Mouse (Mus musculus) embryo, embryonic 11.5 days (tissue): ENCODE data around the gene Gm28038.

Experiments
- DNase-seq: peaks from one replicate; pipeline ENCODE4 v3.0.0-alpha.2; 2012; ENCODE audit warnings: low read depth, low spot score

The Gm28038 gene

DNA sequence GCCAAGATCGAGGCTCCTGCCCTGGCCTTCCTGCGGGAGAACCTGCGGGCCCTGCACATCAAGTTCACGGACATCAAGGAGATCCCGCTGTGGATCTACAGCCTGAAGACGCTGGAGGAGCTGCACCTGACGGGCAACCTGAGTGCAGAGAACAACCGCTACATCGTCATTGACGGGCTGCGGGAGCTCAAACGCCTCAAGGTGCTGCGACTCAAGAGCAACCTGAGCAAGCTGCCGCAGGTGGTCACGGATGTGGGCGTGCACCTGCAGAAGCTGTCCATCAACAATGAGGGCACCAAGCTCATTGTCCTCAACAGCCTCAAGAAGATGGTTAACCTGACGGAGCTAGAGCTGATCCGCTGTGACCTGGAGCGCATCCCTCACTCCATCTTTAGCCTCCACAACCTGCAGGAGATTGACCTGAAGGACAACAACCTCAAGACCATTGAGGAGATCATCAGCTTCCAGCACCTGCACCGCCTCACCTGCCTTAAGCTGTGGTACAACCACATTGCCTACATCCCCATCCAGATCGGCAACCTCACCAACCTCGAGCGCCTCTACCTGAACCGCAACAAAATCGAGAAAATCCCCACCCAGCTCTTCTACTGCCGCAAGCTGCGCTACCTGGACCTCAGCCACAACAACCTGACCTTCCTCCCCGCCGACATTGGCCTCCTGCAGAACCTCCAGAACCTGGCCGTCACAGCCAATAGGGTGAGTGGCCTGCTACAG is 24.1 kb upstream of the Gm28038 start:
- DNase-seq, result no peak

DNA sequence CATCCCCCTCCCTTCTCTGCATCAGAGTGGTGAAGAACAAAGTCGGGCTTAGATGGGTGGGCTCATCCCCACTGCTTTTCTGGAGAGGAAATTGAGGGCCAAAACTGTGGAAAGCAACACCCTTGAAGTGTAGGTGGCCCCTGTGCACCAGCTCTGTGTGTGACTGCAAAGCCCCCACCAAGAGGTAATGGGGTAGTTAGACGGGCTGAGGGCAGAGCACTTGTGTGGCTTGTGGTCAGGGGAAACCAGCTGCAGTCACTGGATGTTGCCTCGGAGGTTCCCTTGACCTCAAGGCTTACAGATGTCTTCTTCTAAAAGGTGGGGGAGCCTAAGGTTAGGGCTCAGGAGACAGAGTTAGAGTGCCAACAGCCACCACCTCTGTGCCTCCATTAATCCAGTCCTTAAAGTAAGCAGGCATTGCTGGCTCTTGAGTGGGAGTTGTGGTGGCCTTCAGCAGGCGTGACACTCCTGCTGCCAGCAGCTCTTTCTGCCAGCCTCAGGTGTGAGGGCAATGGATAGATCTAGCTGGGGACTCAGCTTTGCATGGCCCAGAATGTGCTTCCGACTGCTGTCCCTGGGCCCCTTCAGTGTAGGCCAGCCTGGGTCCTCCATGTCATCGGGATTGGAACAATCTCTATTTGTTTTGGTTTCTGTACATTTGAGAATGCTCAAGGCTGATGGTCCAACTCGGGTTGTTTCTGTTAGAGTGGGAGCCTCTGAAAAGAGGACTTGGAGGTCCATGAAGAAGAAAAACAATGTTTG is 23.0 kb upstream of the Gm28038 start:
- DNase-seq, result no peak

DNA sequence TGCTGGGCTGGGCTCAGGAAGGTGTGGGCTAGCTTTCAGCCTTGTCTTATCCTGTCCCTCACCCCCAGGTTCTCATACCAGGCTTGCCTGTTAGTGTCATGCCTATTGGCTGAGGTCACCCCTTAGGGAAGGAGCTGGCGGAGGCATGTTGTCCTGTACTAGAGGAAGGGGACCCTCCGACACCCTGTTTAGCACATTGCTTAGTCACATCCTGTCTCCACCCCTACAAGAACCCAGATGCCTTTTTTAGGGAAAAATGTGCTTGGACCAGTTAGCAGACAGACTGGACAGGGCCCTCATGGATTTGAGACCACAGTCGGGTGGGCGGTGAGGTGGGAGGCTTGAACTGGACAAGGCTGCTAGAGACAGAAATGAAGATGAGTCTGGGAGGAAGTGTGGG is 22.2 kb upstream of the Gm28038 start:
- no peak for DNase-seq

DNA sequence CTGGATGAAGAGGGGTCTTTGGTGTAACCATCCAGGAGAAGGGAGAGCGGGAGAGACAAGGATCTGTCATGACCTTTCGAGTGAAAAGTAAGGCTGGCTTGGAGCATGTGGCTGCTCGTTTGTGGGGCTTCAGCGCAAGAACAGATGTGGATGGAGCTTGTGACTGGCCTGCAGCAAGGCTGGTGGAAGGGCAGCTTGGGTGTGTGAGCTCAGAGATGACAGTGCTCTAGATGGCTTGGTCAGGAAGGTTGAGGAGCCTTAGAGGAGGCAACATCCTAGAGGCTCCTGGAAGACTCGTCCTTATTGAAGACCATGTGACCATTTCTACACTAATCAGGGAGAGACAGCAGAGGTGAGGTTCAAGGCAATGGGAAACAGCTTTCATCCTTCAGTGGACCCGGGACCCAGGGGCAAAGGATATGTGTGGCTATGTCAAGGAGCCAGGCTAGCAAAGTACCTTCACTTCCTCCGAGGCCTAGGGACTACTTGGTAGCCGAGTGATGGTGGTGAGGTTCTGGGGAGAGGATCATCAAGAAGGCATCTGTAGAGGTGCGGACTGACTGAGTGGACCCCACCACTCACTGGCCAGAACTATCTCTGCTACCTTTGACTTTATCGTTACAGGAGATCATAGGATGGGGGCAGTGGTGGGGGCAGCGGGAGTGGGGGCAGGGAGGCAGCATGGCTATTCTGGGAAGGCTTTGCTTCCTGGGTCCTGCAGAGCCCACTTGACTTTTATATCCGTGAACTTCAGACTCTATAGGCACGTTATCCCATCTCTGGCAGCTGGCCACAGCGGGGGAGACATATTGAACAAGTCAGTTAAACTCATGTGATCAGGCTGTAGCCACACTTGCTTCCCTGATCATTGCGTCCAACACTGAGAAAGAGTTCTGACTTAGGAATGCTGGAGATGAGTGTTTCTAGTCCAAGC is 21.4 kb upstream of the Gm28038 start:
- no peak for DNase-seq

DNA sequence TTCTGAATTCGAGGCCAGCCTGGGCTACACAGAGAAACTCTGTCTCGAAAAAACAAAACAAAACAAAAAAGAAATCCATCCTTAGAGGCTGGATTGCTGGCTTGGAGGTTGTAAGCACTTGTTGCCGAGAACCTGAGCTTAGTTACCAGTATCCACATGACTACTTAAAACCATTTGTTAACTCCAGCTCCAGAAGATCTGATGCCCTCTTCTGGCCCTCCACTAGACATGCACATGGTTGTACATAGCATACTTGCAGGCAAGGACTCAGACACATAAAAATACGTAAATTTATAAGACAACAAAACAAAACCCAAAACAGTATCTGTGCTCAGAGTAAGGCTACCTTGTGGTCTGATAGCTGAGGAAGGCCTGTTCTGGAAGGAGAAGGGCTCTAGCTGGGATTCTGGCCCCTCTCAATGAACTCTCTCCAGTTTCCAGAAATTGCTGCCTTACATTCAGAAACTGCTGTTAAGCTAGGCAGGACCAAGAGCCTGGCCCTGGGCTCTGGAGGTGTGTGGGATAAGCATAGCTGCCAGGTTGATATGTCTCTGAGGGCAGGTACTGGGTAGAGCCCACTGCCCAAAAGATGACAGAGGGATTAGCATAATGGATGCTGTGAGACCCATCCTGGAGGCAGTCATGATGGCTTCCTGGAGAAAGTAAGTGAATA is 19.6 kb upstream of the Gm28038 start:
- no peak for DNase-seq

DNA sequence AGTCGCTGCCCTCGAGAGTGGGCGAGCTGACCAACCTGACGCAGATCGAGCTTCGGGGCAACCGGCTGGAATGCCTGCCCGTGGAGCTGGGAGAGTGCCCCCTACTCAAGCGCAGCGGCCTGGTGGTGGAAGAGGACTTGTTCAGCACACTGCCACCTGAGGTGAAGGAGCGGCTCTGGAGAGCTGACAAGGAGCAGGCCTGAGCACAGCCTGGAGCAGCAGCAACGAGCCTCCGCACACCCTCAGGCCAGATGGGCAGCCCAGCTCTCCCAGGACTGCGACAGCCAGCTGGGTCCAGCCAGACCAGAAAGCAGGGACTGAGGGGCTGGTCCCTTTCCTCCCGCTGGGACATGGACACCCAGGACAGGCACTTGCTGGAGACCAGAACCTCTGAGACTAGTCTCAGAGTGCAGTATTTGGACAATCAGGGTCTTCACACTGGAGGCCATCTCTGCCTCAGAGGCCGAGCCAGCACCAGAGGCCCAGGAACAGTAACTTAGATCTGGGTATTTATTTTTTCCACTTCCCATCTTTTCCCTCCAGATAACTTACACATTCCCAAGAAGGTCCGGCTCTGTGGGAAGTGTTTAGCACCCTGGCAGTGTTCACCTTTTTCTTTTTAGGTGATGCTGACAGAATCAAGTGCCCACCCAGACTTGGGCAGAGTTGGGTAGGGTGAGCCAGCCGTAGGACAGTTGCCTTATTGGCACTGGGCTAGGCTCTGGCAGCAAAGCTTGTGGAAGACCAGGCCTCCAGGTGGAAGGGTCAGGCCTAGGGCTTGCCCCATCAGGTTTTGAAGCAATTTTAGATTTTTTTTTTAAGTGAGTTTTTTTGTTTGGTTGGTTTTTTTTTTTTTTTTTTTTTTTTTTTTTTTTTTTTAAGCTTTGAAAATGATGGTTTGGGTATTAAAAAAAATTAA is 18.7 kb upstream of the Gm28038 start:
- DNase-seq, result no peak

DNA sequence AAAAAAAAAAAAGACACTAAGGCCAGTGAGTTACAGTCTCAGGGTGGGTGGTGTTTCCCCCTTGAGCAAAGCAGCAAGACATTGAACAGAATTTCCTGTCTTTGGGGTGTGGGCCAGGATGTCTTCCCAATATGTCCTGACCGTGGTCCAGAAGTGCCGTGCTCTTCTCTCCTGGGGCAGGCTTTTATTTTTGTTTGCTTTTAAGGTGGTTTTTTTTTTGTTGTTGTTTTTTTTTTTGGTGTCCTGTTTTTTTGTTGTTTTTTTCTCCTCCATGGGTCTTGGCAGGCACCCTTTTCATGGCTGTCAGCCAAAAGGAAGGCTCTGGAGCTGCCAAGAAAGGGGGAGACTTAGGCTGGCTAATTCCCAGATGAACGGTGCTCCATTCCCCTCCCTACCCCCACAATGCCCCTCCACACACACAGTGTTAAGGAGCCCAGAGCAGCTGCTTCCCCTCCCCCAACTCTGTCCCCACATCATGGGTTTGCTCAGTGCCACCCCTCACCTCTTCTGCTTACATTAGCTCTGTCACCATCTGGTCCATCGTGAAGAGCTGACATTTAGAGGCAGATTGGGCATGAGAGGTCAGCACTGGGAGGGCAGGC is 17.9 kb upstream of the Gm28038 start:
- DNase-seq, result no peak

DNA sequence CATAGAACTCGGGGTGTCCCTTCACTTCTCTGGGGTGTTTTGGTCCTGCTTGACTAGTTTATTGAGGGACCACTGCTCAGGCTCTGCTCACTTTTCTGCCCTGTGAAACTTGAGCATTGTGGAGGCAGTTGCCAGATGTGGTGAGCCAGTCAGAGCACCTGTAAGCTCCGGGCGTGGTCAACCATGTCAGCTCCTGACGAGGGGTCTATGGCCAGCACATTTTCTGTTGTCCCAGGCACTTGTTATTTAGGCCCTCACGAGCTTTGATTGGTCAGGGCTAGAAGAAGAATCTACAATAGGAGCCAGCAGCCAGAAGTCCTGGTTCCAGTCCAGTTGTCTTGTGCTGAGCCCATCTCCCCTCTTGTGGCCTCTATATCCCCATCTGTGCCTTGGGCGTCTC is 17.0 kb upstream of the Gm28038 start:
- DNase-seq, result no peak

DNA sequence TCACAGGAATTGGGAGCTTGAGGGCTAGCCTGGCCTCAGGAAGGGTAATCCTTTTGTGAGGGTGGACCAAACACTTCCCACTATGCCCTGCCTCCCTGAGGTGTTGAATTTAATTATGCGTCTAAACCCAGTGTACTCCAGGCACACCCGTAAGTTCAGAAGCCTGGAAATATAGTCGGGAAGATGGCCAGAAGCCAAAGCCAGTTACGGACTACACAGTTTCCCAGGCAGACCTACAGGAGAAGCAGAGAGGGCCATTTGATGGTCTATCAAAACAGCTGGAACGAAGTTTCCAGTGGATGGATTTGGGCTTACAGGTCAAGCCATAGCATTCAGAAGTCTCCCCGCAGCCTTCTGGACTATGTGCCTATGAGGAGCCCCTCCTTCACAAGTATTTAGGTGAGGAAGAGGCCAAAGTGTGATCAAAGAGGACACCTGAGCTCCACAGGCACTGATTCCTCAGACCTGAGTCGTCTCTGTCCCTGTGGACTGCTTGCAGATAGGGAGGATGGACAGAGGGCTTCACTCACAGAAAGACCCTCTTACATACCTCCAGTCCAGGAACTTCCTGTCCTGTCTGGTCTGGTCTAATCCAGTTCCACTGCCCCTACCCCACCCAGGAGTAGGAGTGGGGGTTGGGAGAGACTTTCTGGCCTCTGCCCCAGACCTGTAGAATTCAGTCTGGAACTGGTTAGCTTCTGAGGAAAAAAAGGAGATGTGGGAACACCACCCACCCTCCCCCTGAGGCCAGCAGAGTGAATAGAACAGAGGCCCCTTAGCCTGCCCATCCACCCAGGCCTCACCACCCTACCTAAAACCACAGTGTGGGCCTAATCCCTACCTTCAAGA is 15.9 kb upstream of the Gm28038 start:
- no peak for DNase-seq

DNA sequence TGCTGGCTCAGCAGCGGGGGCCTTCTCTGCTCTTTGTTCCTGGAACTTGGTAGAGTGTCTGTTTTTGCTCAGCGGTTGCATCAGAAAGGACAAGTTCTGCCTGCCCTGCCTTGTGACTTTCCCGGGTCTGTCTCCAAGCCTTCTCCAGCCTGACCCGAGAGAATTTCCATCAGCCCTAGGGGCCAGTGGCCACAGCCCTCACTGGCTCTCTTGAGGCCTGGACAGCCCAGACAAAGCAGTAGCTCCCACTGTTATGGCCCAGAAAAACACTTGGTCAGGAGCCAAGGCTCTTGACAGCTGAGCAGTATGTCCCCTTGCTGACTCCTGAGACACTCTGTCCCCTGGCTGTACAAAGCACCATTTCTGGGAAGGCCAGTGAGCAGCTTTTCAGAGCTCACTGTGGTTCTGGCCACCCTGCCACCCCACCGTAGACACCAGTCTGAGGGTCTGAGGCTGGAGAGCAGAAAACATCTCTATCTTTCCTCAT is 15.0 kb upstream of the Gm28038 start, which contains the start of gene Phyhd1:
Phyhd1 (plus strand) TSS at position 437 of the 487 bp plus-strand sequence.
- DNase-seq, result no peak

DNA sequence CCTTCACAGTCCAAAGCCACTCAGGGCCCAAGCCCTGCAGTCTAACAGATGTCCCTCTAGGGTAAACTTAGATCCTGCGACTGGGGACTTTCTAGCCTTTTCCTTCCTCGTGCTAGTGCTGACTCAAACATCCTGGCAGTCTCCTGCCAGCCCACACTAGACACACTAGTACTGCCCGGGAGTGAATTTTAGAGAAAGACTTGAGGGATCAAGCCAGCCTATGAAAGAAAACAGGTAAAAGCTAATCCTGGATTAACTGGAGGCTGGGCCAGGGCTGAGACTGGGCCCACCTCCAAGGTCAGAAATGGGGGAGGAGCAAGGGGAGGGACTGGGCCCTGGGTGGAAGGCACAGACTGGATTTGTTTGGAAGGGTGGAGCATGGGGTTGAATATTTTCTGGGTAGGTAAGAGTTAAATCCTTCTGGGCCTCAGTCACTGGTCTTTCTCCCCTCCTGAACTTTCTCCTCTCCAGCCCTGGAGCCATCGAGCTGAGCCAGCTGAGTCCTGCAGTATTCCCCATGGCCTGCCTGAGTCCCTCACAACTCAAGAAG is 14.4 kb upstream of the Gm28038 start:
- DNase-seq, result no peak

DNA sequence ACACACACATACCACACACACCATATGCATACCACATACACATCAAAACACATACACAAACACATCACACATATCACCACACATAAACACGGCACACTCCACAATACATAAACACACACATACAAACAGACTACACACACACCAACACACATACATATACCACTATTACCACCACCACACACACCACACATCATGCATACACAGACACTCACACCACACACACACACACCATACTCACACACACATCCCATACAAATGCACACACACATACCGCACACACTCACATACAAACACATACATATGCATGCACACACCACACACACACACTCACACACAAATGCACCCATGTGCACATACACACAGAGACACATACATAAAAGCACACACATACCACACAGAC is 13.4 kb upstream of the Gm28038 start:
- no peak for DNase-seq

DNA sequence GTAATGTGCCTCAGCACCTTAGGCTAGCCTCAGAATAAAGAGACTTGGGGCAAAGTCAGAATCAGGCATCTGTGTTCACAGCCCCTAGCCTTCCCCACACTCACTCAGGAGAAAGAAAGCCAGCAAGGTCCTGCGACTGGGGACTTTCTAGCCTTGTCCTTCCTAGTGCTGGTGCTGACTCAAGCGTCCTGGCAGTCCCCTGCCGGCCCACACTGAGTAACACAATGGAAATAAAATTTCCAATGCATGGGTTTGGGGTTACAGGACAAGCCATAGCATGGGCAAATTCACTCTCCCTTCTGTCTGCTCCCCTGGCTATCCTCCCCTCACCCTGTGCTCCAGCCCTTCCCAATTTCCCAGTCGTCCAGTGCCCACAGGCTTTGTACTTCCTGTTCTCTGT is 12.5 kb upstream of the Gm28038 start:
- DNase-seq, result no peak

DNA sequence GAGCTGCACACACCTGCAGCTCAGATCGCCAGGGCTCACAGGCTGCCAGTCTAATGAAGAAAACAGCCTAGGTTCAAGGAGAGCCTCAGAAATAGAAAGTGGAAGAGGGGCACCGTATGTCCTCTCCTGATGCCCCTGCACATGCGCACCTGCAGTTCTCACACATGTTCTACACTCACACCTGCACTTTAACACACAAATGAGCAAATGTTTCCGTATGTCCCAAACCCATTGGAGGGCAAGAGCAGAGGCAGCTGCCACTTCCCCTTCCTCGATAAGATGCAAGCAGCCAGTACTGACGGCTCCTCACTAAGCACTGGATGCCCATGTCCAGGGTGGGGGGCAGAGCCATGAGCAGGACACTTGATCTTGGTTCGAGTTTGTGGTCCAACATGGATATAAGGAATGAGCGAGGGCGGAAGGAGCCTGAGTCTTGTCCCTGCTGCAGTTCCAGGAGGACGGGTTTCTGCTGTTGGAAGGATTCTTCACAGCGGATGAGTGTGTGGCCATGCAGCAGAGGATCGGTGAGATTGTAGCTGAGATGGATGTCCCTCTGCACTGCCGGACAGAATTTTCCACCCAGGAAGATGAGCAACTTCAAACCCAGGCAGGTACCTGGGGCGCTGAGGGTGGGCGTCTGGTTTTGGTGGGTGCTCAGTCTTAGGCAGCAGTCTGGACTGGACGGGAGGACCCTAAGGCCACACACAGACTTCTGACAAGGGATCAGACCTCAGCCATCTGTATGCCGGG is 11.4 kb upstream of the Gm28038 start:
- DNase-seq, result no peak

DNA sequence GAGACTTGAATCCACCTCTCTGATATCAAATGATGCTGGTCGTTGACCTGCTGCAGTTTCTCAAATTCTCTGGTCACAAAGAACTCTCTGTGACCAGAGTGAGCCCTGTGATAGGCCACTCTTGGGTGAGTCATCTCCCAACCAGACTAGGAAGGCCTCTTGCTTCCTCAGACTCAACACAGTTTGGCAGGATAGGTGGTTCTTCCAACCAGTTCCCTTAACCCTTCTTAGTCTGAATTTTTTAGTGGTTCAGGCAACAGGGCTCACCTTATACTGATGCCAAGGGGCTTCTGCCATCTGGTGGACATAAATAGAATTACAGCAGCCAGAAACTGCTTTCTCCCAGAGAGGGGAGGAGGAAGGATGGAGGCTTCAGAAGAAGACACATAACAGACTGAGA is 10.7 kb upstream of the Gm28038 start:
- DNase-seq, result peak; percentile 52

DNA sequence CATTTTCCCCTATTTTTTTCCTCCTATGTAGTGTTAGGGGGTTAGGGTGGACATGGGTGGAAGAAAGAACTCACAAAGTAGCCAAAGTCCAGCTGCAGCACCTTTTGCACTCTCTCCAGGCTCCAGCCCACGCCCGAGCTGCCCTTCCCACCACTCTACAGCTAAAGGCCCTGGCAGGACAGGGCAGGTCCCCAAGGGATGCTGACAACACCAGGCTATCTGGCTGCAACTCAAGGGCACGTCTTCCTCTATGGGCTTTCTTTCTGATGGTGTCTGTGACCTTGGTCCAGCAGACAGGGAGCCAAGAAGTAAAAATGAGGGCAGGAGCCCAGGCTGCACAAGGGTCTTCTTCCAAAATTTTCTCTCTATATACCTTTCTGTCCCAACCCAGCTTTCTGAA is 808 bp downstream of the Gm28038 start:
- DNase-seq, result no peak

DNA sequence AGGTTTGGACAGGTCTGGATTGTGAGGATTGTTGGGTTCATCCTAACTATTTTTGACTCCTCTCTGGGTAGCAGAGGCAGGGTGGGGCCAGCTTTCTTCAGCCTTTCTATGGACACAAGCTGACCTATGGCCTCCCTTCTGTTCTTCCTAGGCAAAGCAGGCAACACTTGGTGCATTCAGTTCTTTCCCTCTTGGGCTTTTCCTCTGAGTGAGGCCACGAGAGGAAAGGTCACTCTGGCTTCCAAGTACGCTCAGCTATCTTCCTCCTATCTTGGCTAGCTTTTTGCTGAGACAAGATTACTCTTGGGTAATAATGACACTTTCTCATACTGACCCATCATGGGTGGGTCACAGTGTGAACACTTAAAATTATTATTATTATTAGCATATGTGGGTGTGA is 2.4 kb downstream of the Gm28038 start:
- DNase-seq, result no peak

DNA sequence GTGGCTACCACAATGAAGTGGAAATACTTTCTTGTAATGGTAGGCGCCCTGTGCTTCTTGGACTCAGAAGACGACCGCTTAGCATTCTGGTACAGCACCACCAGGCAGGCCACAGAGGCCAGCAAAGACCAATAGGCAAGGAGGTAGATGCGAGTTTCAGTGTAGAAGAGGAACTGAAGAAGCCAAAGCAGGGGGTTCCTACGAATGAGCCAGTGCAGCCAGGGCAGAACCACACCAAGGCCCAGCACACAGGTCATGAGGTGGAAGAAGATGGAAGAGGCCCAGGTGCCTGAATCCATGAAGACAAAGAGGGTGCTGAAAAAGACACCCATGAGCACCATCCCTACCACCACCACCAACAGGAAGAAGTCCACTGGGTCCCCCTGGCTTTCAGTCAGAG is 4.2 kb downstream of the Gm28038 start:
- no peak for DNase-seq
